Mouse (Mus musculus): ENCODE data around the gene Gm20388. TPM values are rescaled to one million over a fixed set of nuclear protein-coding genes. Genes with fewer than 3 reads are reported as not detected.
A peak's percentile ranks its signal among the peaks of the same experiment; 100 is the strongest.

Gene Gm20388
- polyA plus RNA-seq, 1 experiment from 2014 or later = 1.7 TPM

- Histone ChIP-seq H3K27ac (no peak overlapping the region), H3K27me3 (ENCODE audit: insufficient read depth, poor library complexity, severe bottlenecking) (no peaks in the 10 kb centered on the region), H3K9me3 (no peaks in the 10 kb centered on the region), H3K4me3 (no peak overlapping the region), H3K4me1 (replicated peaks) (no peaks in the 10 kb centered on the region), H3K36me3 (peaks cover 99% of the 10 kb centered on the region)
- 95% methylated on average over 7 of the region's 7 CpGs for WGBS
- DNase-seq (ENCODE audit: low spot score) = no peak
These were observed 2497.0 kb downstream of the Gm20388 start for GRCm38 (mm10) chr8:122407678-122408077.

GRCm38 (mm10) chr8:122414311-122414710 lies 2503.7 kb downstream of the Gm20388 start:
- DNase-seq (ENCODE audit: low spot score) = no peak
- no peak overlapping the region for H3K27ac ChIP-seq
- peaks cover 100% of the 10 kb centered on the region for H3K36me3 ChIP-seq
- H3K9me3 ChIP-seq = no peaks in the 10 kb centered on the region
- no peaks in the 10 kb centered on the region for H3K4me1 ChIP-seq (replicated peaks)
- no peak overlapping the region for H3K4me3 ChIP-seq
- no peaks in the 10 kb centered on the region for H3K27me3 ChIP-seq (ENCODE audit: insufficient read depth, poor library complexity, severe bottlenecking)
- 91% methylated on average over 9 of the region's 9 CpGs for WGBS

GRCm38 (mm10) chr8:122415554-122415953 lies 2504.9 kb downstream of the Gm20388 start:
- Histone ChIP-seq H3K27me3 (ENCODE audit: insufficient read depth, poor library complexity, severe bottlenecking) (no peaks in the 10 kb centered on the region), H3K4me3 (no peak overlapping the region), H3K36me3 (peaks cover 90% of the 10 kb centered on the region), H3K4me1 (replicated peaks) (no peaks in the 10 kb centered on the region), H3K27ac (no peak overlapping the region), H3K9me3 (no peaks in the 10 kb centered on the region)
- DNase-seq (ENCODE audit: low spot score) = no peak
- 91% methylated on average over 6 of the region's 6 CpGs for WGBS

- H3K4me1 ChIP-seq (replicated peaks) = no peaks in the 10 kb centered on the region
- no peak for DNase-seq (ENCODE audit: low spot score)
- 73% methylated on average over 9 of the region's 9 CpGs for WGBS
- H3K9me3 ChIP-seq = no peaks in the 10 kb centered on the region
- H3K27ac ChIP-seq = no peak overlapping the region
- no peak overlapping the region for H3K4me3 ChIP-seq
- peaks cover 46% of the 10 kb centered on the region for H3K36me3 ChIP-seq
- no peaks in the 10 kb centered on the region for H3K27me3 ChIP-seq (ENCODE audit: insufficient read depth, poor library complexity, severe bottlenecking)
These were observed 2509.4 kb downstream of the Gm20388 start for GRCm38 (mm10) chr8:122419881-122420555.

- Histone ChIP-seq H3K4me3 (no peak within 1 kb of the TSS), H3K36me3 (peaks cover 31% of the 10 kb centered on the region), H3K27ac (no peak within 1 kb of the TSS), H3K9me3 (no peaks in the 10 kb centered on the region), H3K4me1 (replicated peaks) (no peaks in the 10 kb centered on the region), H3K27me3 (ENCODE audit: insufficient read depth, poor library complexity, severe bottlenecking) (no peaks in the 10 kb centered on the region)
- 86% methylated on average over 14 of the region's 14 CpGs for WGBS
- DNase-seq (ENCODE audit: low spot score) = no peak
These were observed 2510.9 kb downstream of the Gm20388 start, which contains the start of gene Il17c for GRCm38 (mm10) chr8:122421376-122422070. Il17c (plus strand) TSS chr8:122422020.

GRCm38 (mm10) chr8:122423217-122423616 lies 2512.6 kb downstream of the Gm20388 start:
- H3K36me3 ChIP-seq = peaks cover 14% of the 10 kb centered on the region
- WGBS = 87% methylated on average over 24 of the region's 24 CpGs
- H3K9me3 ChIP-seq = no peaks in the 10 kb centered on the region
- no peak overlapping the region for H3K4me3 ChIP-seq
- DNase-seq (ENCODE audit: low spot score) = no peak
- no peak overlapping the region for H3K27ac ChIP-seq
- no peaks in the 10 kb centered on the region for H3K4me1 ChIP-seq (replicated peaks)
- H3K27me3 ChIP-seq (ENCODE audit: insufficient read depth, poor library complexity, severe bottlenecking) = no peaks in the 10 kb centered on the region

- no peak overlapping the region for H3K27ac ChIP-seq
- H3K36me3 ChIP-seq = peaks cover 9% of the 10 kb centered on the region
- H3K4me3 ChIP-seq = no peak overlapping the region
- H3K27me3 ChIP-seq (ENCODE audit: insufficient read depth, poor library complexity, severe bottlenecking) = no peaks in the 10 kb centered on the region
- H3K9me3 ChIP-seq = no peaks in the 10 kb centered on the region
- DNase-seq (ENCODE audit: low spot score) = no peak
- H3K4me1 ChIP-seq (replicated peaks) = no peaks in the 10 kb centered on the region
- 60% methylated on average over 5 of the region's 5 CpGs for WGBS
These were observed 2513.0 kb downstream of the Gm20388 start for GRCm38 (mm10) chr8:122423659-122424058.

- WGBS = 77% methylated on average over 9 of the region's 9 CpGs
- H3K4me1 ChIP-seq (replicated peaks) = peaks cover 8% of the 10 kb centered on the region; the same call in 1 of the 2 replicates
- H3K27ac ChIP-seq = 0 out of 2 replicates have a peak overlapping the region, but pooled peaks have one; percentile 35
- no peaks in the 10 kb centered on the region for H3K36me3 ChIP-seq
- H3K27me3 ChIP-seq (ENCODE audit: insufficient read depth, poor library complexity, severe bottlenecking) = no peaks in the 10 kb centered on the region
- H3K4me3 ChIP-seq = no peak overlapping the region
- no peak for DNase-seq (ENCODE audit: low spot score)
- H3K9me3 ChIP-seq = no peaks in the 10 kb centered on the region
These were observed 2515.5 kb downstream of the Gm20388 start for GRCm38 (mm10) chr8:122426145-122426544.

GRCm38 (mm10) chr8:122427607-122428006 lies 2517.0 kb downstream of the Gm20388 start:
- 90% methylated on average over 7 of the region's 7 CpGs for whole genome bisulfite sequencing
- Histone ChIP-seq H3K9me3 (no peaks in the 10 kb centered on the region), H3K36me3 (no peaks in the 10 kb centered on the region), H3K27ac (no peak overlapping the region), H3K27me3 (ENCODE audit: insufficient read depth, poor library complexity, severe bottlenecking) (peaks cover 6% of the 10 kb centered on the region; the same call in 1 of the 2 replicates), H3K4me3 (no peak overlapping the region), H3K4me1 (replicated peaks) (peaks cover 21% of the 10 kb centered on the region)
- DNase-seq (ENCODE audit: low spot score) = no peak

GRCm38 (mm10) chr8:122428163-122428562 lies 2517.5 kb downstream of the Gm20388 start:
- Histone ChIP-seq H3K36me3 (no peaks in the 10 kb centered on the region), H3K4me3 (no peak overlapping the region), H3K9me3 (no peaks in the 10 kb centered on the region), H3K27ac (no peak overlapping the region), H3K4me1 (replicated peaks) (peaks cover 26% of the 10 kb centered on the region), H3K27me3 (ENCODE audit: insufficient read depth, poor library complexity, severe bottlenecking) (peaks cover 6% of the 10 kb centered on the region; the same call in 1 of the 2 replicates)
- DNase-seq (ENCODE audit: low spot score) = no peak
- 93% methylated on average over 9 of the region's 9 CpGs for WGBS

GRCm38 (mm10) chr8:122430058-122430636 lies 2519.5 kb downstream of the Gm20388 start:
- H3K9me3 ChIP-seq = no peaks in the 10 kb centered on the region
- H3K27ac ChIP-seq = no peak overlapping the region
- peaks cover 6% of the 10 kb centered on the region; the same call in 1 of the 2 replicates for H3K27me3 ChIP-seq (ENCODE audit: insufficient read depth, poor library complexity, severe bottlenecking)
- H3K36me3 ChIP-seq = peaks cover 18% of the 10 kb centered on the region
- WGBS = 81% methylated on average over 10 of the region's 10 CpGs
- H3K4me3 ChIP-seq = no peak overlapping the region
- no peak for DNase-seq (ENCODE audit: low spot score)
- H3K4me1 ChIP-seq (replicated peaks) = peaks cover 32% of the 10 kb centered on the region

- Histone ChIP-seq H3K4me3 (no peak overlapping the region), H3K36me3 (peaks cover 23% of the 10 kb centered on the region), H3K9me3 (peaks cover 4% of the 10 kb centered on the region; the same call in 1 of the 2 replicates), H3K4me1 (replicated peaks) (peaks cover 32% of the 10 kb centered on the region), H3K27me3 (ENCODE audit: insufficient read depth, poor library complexity, severe bottlenecking) (peaks cover 6% of the 10 kb centered on the region; the same call in 1 of the 2 replicates), H3K27ac (no peak overlapping the region)
- no peak for DNase-seq (ENCODE audit: low spot score)
- 82% methylated on average over 3 of the region's 3 CpGs for WGBS
These were observed 2520.0 kb downstream of the Gm20388 start for GRCm38 (mm10) chr8:122430646-122431045.

All from hindbrain, embryonic 10.5 days (tissue).